Mouse (Mus musculus): Measurements from ENCODE around the gene Hap1.
"Not testable (repeated sequence)": the region's sequence is repeated elsewhere in the genome, so short reads cannot be mapped to it uniquely, and the experiment has no call there.

Hap1 gene

GRCm38 (mm10) chr11:100389931-100390445, 34.1 kb upstream of the Hap1 start:
- peak; percentile 76 for DNase-seq

DNA sequence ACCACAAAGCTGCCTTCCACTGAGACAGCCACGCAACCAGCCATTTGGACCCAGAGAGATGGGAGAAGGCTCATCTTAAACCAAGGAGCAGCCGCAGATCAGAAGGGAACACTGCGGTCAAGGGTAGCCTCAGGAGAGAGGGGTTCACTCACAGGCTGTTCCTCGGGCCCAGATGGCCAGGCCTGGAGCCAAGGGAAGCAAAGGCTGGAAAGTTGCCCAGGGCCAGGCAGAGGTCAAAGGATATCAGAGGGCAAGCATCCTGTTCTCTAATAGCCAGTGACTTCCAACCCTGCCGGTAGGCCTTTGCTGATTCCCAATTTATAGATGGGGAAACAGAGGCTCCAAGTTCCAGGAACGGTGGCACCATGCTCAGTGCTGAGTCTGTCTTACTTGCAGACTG, 32.7 kb upstream of the Hap1 start:
- DNase-seq, result peak; percentile 90

GRCm38 (mm10) chr11:100387589-100388375, 31.9 kb upstream of the Hap1 start:
- DNase-seq, result peak; percentile 89

- DNase-seq, result no peak
Measured at GRCm38 (mm10) chr11:100387111-100387510, 31.2 kb upstream of the Hap1 start.

- DNase-seq, result peak; percentile 73
Measured at GRCm38 (mm10) chr11:100386586-100386985, 30.7 kb upstream of the Hap1 start.

- DNase-seq, result no peak
Measured at GRCm38 (mm10) chr11:100385016-100385415, 29.1 kb upstream of the Hap1 start.

DNA sequence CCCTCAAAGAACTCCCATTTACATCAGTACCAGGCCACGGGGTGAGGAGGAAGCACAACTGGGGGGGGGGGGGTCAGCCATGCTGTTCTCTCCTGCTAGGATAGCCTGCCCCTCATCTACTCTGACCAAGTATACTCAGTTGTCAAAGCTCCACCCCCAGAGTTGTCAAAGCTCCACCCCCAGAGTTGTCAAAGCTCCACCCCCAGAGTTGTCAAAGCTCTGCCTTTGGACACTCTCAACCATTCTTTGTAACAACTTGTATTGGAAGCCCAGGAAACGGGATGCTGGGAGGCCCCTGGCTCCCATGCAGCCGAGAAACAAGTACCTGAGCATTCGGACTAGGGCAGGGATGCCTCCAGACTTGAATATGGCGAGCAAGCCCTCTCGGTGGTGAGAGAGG, 26.8 kb upstream of the Hap1 start:
- no peak for DNase-seq

GRCm38 (mm10) chr11:100379311-100379710, 23.4 kb upstream of the Hap1 start:
- no peak for DNase-seq

GRCm38 (mm10) chr11:100378446-100378845, 22.5 kb upstream of the Hap1 start:
- DNase-seq, result no peak

DNA sequence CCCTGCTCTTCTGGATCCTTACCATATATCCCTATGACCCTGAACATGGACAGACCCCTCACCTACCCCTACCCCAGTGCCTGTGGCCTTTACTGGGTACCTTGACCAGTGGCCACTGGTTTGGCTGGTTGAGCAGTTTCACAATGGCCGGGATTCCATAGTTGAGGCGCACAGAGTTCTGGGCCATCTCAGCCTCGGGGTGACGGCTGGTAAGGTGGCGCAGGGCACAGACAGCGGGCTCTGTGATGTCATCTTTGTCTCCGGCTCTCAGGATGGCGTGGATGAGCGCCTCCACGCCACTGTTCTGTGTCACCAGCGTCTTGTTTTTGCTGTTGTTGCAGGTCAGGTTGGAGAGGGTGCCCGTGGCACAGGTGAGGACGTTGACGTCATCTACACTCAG, 22.1 kb upstream of the Hap1 start:
- DNase-seq, result no peak

DNA sequence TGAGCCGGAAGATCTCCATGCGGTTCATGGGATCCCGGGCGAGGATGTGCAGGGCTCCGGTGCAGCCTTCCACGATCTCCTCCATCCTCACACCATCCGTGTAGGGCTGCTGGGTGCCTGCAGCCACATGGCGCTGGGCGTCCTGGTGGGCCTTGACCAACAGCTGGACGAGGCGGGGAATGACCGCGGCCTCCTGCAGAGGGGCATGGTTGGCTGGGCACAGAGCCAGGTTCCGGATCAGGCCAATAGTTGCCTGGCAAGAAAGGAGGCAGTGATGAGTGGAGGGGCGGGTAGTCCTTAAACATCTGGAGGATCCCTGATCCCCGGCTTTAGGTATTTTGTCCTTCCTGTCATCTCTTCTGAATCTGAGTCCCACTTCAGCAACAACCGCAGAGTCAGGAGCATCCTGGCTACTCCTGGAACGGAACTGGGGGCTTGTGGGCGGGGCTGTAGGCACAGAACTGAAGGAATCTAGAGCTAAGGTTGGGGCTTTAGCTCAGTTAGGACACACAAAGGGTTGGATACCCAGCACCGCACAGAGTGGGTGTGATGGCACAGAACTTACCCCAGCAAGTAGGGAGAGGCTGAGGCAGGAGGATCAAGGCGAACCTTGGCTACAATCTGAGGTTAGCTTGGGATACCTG, 20.9 kb upstream of the Hap1 start:
- peak; percentile 56 for DNase-seq

GRCm38 (mm10) chr11:100376005-100376404, 20.1 kb upstream of the Hap1 start:
- DNase-seq, result no peak

GRCm38 (mm10) chr11:100375127-100375526, 19.2 kb upstream of the Hap1 start:
- DNase-seq, result no peak

- DNase-seq, result no peak
Measured at GRCm38 (mm10) chr11:100371981-100372558, 16.1 kb upstream of the Hap1 start.

- no peak for DNase-seq
Measured at GRCm38 (mm10) chr11:100369822-100370221, 13.9 kb upstream of the Hap1 start.

GRCm38 (mm10) chr11:100369145-100369544, 13.2 kb upstream of the Hap1 start:
- no peak for DNase-seq

GRCm38 (mm10) chr11:100362979-100363562, 7.1 kb upstream of the Hap1 start:
- peak; percentile 85 for DNase-seq

DNA sequence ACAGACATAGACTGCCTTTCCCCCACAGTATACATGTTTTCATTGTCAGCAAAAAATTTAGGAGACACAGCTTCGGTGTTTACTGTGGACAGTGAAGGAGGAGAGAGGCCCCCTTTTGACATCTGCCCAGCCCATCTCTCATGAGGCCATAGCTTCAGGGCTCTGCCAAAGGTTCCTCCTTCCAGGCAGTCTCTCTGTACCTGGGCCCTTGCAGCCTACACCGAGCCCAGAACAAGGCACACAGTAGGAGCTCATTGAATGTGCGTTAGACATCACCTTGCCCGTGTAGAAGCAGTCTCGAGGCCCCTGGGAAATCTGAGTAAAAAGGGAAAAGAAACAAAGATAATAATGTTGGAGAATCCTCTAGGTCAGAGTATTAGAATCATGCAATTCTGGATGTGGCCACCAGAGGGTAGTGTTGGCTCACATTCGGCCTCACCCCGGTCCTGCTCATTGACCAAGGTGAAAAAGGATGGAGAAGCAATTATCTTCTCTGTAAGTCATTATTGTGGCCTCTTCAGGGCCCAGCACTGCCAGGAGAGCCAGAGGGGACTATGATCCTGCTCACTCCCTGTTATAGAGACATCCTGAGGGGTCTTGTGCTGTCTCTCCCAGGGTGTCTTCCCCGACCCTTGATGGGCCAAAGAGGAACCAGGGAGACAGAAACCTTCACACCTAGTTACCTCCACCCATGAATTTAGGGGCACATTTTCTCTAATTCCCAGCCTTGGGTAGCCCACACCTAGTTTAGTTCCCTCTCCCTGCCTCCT, 6.5 kb upstream of the Hap1 start:
- peak; percentile 88 for DNase-seq

GRCm38 (mm10) chr11:100361059-100361458, 5.1 kb upstream of the Hap1 start:
- not testable (repeated sequence) for DNase-seq

GRCm38 (mm10) chr11:100360175-100360574, 4.2 kb upstream of the Hap1 start:
- no peak for DNase-seq

- no peak for DNase-seq
Measured at GRCm38 (mm10) chr11:100357408-100357807, 1.5 kb upstream of the Hap1 start.

DNA sequence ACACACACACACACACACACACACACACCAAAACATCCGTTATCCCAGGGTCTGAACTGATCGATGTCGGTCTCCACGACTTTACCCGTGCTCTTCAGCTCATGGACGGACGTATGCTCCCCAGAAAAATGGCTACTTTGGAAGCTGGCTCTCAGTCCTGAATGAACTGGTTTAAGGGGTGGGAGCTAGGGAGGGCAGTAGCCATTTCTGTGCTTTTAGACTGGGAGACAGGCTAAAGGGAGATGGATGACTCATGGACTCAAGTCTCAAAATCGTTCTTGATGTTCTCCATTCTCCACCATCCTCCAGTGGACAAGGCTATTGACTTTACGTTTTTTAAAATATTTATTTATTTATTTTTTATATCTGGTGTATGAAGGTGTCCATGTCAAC, 887 bp upstream of the Hap1 start:
- DNase-seq, result no peak

Measured in kidney, postnatal 10 days (tissue).